Mouse (Mus musculus): Measurements from ENCODE around the gene Prr36. TPM values are rescaled to one million over a fixed set of nuclear protein-coding genes. Genes with fewer than 3 reads are reported as not detected.

Prr36 gene
- polyA plus RNA-seq, 1 experiment from 2014 or later, result 1.9 TPM

- Histone ChIP-seq H3K4me2 (ENCODE audit: low read depth, severe bottlenecking) (no peak overlapping the region), H3K4me3 (ENCODE audit: low read depth, low read length) (no peak overlapping the region), H3K4me1 (ENCODE audit: control insufficient read depth, insufficient read depth, low read length) (0 out of 2 replicates have a peak, but pooled peaks cover 3% of the 10 kb centered on the region), H3K9me3 (ENCODE audit: control insufficient read depth, low read length) (no peaks in the 10 kb centered on the region), H3K36me3 (ENCODE audit: control insufficient read depth, insufficient read depth, low read length) (no peaks in the 10 kb centered on the region), H3K27me3 (ENCODE audit: control insufficient read depth, insufficient read depth, low read length) (peaks cover 14% of the 10 kb centered on the region), H3K9ac (ENCODE audit: low read length) (no peak overlapping the region), H3K27ac (replicated peaks; ENCODE audit: low read depth, low read length) (no peak overlapping the region)
- ATAC-seq (ENCODE audit: insufficient number of reproducible peaks, low FRiP score, low TSS enrichment, low read depth) (no peak), DNase-seq (ENCODE audit: low spot score) (no peak)
- 58% methylated on average over 10 of the region's 10 CpGs for WGBS
Observed at GRCm38 (mm10) chr8:4230612-4231351, 13.5 kb upstream of the Prr36 start.

GRCm38 (mm10) chr8:4229784-4230183 is 12.5 kb upstream of the Prr36 start:
- Histone ChIP-seq H3K4me1 (ENCODE audit: control insufficient read depth, insufficient read depth, low read length) (0 out of 2 replicates have a peak, but pooled peaks cover 3% of the 10 kb centered on the region), H3K9me3 (ENCODE audit: control insufficient read depth, low read length) (no peaks in the 10 kb centered on the region), H3K36me3 (ENCODE audit: control insufficient read depth, insufficient read depth, low read length) (no peaks in the 10 kb centered on the region), H3K27me3 (ENCODE audit: control insufficient read depth, insufficient read depth, low read length) (peaks cover 14% of the 10 kb centered on the region), H3K9ac (ENCODE audit: low read length) (no peak overlapping the region), H3K4me2 (ENCODE audit: low read depth, severe bottlenecking) (no peak overlapping the region), H3K27ac (replicated peaks; ENCODE audit: low read depth, low read length) (no peak overlapping the region), H3K4me3 (ENCODE audit: low read depth, low read length) (no peak overlapping the region)
- WGBS, result 76% methylated on average over 5 of the region's 5 CpGs
- ATAC-seq (ENCODE audit: insufficient number of reproducible peaks, low FRiP score, low TSS enrichment, low read depth) (no peak), DNase-seq (ENCODE audit: low spot score) (no peak)

GRCm38 (mm10) chr8:4227919-4228318 is 10.7 kb upstream of the Prr36 start:
- no peak overlapping the region for H3K9ac ChIP-seq (ENCODE audit: low read length)
- H3K4me3 ChIP-seq (ENCODE audit: low read depth, low read length), result no peak overlapping the region
- peaks cover 14% of the 10 kb centered on the region for H3K27me3 ChIP-seq (ENCODE audit: control insufficient read depth, insufficient read depth, low read length)
- H3K36me3 ChIP-seq (ENCODE audit: control insufficient read depth, insufficient read depth, low read length), result no peaks in the 10 kb centered on the region
- ATAC-seq (ENCODE audit: insufficient number of reproducible peaks, low FRiP score, low TSS enrichment, low read depth) (no peak), DNase-seq (ENCODE audit: low spot score) (no peak)
- WGBS, result 89% methylated on average over 4 of the region's 4 CpGs
- H3K27ac ChIP-seq (replicated peaks; ENCODE audit: low read depth, low read length), result no peak overlapping the region
- H3K4me2 ChIP-seq (ENCODE audit: low read depth, severe bottlenecking), result no peak overlapping the region
- H3K9me3 ChIP-seq (ENCODE audit: control insufficient read depth, low read length), result no peaks in the 10 kb centered on the region
- H3K4me1 ChIP-seq (ENCODE audit: control insufficient read depth, insufficient read depth, low read length), result 0 out of 2 replicates have a peak, but pooled peaks cover 3% of the 10 kb centered on the region

- H3K4me3 ChIP-seq (ENCODE audit: low read depth, low read length), result peak within 1 kb of the TSS; percentile 19
- ATAC-seq (ENCODE audit: insufficient number of reproducible peaks, low FRiP score, low TSS enrichment, low read depth) (0 out of 2 replicates have a peak, but pooled peaks have one; percentile 39), DNase-seq (ENCODE audit: low spot score) (no peak)
- 4% methylated on average over 33 of the region's 33 CpGs for WGBS
- H3K27ac ChIP-seq (replicated peaks; ENCODE audit: low read depth, low read length), result no peak within 1 kb of the TSS
- peak within 1 kb of the TSS; percentile 47 for H3K4me2 ChIP-seq (ENCODE audit: low read depth, severe bottlenecking)
- H3K27me3 ChIP-seq (ENCODE audit: control insufficient read depth, insufficient read depth, low read length), result peaks cover 14% of the 10 kb centered on the region
- H3K9me3 ChIP-seq (ENCODE audit: control insufficient read depth, low read length), result no peaks in the 10 kb centered on the region
- 0 out of 2 replicates have a peak, but pooled peaks cover 3% of the 10 kb centered on the region for H3K4me1 ChIP-seq (ENCODE audit: control insufficient read depth, insufficient read depth, low read length)
- no peaks in the 10 kb centered on the region for H3K36me3 ChIP-seq (ENCODE audit: control insufficient read depth, insufficient read depth, low read length)
- H3K9ac ChIP-seq (ENCODE audit: low read length), result 0 out of 2 replicates have a peak within 1 kb of the TSS, but pooled peaks have one; percentile 7
Observed at GRCm38 (mm10) chr8:4226739-4227347, 9.6 kb upstream of the Prr36 start, which contains the start of gene Lrrc8e. Lrrc8e (plus strand) TSS chr8:4226827.

GRCm38 (mm10) chr8:4226323-4226722 is 9.1 kb upstream of the Prr36 start:
- Histone ChIP-seq H3K4me3 (ENCODE audit: low read depth, low read length) (peak overlapping the region; percentile 19), H3K9me3 (ENCODE audit: control insufficient read depth, low read length) (no peaks in the 10 kb centered on the region), H3K36me3 (ENCODE audit: control insufficient read depth, insufficient read depth, low read length) (no peaks in the 10 kb centered on the region), H3K27ac (replicated peaks; ENCODE audit: low read depth, low read length) (no peak overlapping the region), H3K9ac (ENCODE audit: low read length) (no peak overlapping the region), H3K4me1 (ENCODE audit: control insufficient read depth, insufficient read depth, low read length) (0 out of 2 replicates have a peak, but pooled peaks cover 3% of the 10 kb centered on the region), H3K27me3 (ENCODE audit: control insufficient read depth, insufficient read depth, low read length) (peaks cover 14% of the 10 kb centered on the region), H3K4me2 (ENCODE audit: low read depth, severe bottlenecking) (peak overlapping the region; percentile 47)
- DNase-seq (ENCODE audit: low spot score) (no peak), ATAC-seq (ENCODE audit: insufficient number of reproducible peaks, low FRiP score, low TSS enrichment, low read depth) (0 out of 2 replicates have a peak, but pooled peaks have one; percentile 26)
- 11% methylated on average over 4 of the region's 4 CpGs for WGBS

GRCm38 (mm10) chr8:4222059-4222458 is 4.8 kb upstream of the Prr36 start:
- Histone ChIP-seq H3K9ac (ENCODE audit: low read length) (no peak overlapping the region), H3K27me3 (ENCODE audit: control insufficient read depth, insufficient read depth, low read length) (peaks cover 20% of the 10 kb centered on the region)
- ATAC-seq (ENCODE audit: insufficient number of reproducible peaks, low FRiP score, low TSS enrichment, low read depth), result no peak

GRCm38 (mm10) chr8:4219617-4220016 is 2.4 kb upstream of the Prr36 start:
- no peak overlapping the region for H3K4me2 ChIP-seq (ENCODE audit: low read depth, severe bottlenecking)
- DNase-seq (ENCODE audit: low spot score), result no peak
- no peak overlapping the region for H3K27ac ChIP-seq (replicated peaks; ENCODE audit: low read depth, low read length)
- no peaks in the 10 kb centered on the region for H3K36me3 ChIP-seq (ENCODE audit: control insufficient read depth, insufficient read depth, low read length)
- H3K4me1 ChIP-seq (ENCODE audit: control insufficient read depth, insufficient read depth, low read length), result peaks cover 7% of the 10 kb centered on the region; the same call in 1 of the 2 replicates
- peaks cover 33% of the 10 kb centered on the region for H3K27me3 ChIP-seq (ENCODE audit: control insufficient read depth, insufficient read depth, low read length)
- WGBS, result 90% methylated on average over 3 of the region's 3 CpGs
- H3K9me3 ChIP-seq (ENCODE audit: control insufficient read depth, low read length), result no peaks in the 10 kb centered on the region; the same call in 1 of the 2 replicates
- H3K4me3 ChIP-seq (ENCODE audit: low read depth, low read length), result no peak overlapping the region
- no peak for ATAC-seq (ENCODE audit: insufficient number of reproducible peaks, low FRiP score, low TSS enrichment, low read depth)
- H3K9ac ChIP-seq (ENCODE audit: low read length), result no peak overlapping the region

More at GRCm38 (mm10) chr8:4222059-4222458, 4.8 kb upstream of the Prr36 start:
- Histone ChIP-seq H3K4me3 (ENCODE audit: low read depth, low read length) (no peak overlapping the region), H3K36me3 (ENCODE audit: control insufficient read depth, insufficient read depth, low read length) (no peaks in the 10 kb centered on the region), H3K27ac (replicated peaks; ENCODE audit: low read depth, low read length) (no peak overlapping the region), H3K4me2 (ENCODE audit: low read depth, severe bottlenecking) (no peak overlapping the region), H3K4me1 (ENCODE audit: control insufficient read depth, insufficient read depth, low read length) (peaks cover 6% of the 10 kb centered on the region; the same call in 1 of the 2 replicates), H3K9me3 (ENCODE audit: control insufficient read depth, low read length) (no peaks in the 10 kb centered on the region; the same call in 1 of the 2 replicates)
- DNase-seq (ENCODE audit: low spot score), result no peak

- peak overlapping the region; percentile 43 for H3K4me3 ChIP-seq (ENCODE audit: low read depth, low read length)
- no peak overlapping the region for H3K27ac ChIP-seq (replicated peaks; ENCODE audit: low read depth, low read length)
- peak overlapping the region; percentile 44 for H3K9ac ChIP-seq (ENCODE audit: low read length)
- H3K4me1 ChIP-seq (ENCODE audit: control insufficient read depth, insufficient read depth, low read length), result peaks cover 9% of the 10 kb centered on the region; the same call in 1 of the 2 replicates
- no peaks in the 10 kb centered on the region; the same call in 1 of the 2 replicates for H3K9me3 ChIP-seq (ENCODE audit: control insufficient read depth, low read length)
- ATAC-seq (ENCODE audit: insufficient number of reproducible peaks, low FRiP score, low TSS enrichment, low read depth) (no peak), DNase-seq (ENCODE audit: low spot score) (peak; percentile 29)
- no peaks in the 10 kb centered on the region for H3K36me3 ChIP-seq (ENCODE audit: control insufficient read depth, insufficient read depth, low read length)
- WGBS, result 6% methylated on average over 15 of the region's 18 CpGs
- peaks cover 35% of the 10 kb centered on the region for H3K27me3 ChIP-seq (ENCODE audit: control insufficient read depth, insufficient read depth, low read length)
- H3K4me2 ChIP-seq (ENCODE audit: low read depth, severe bottlenecking), result peak overlapping the region; percentile 93
Observed at GRCm38 (mm10) chr8:4216296-4216695, 963 bp downstream of the Prr36 start.
